In genomic region chr11:77965101-77966036, GRCm38 (mm10) we compare ENCODE assay signal across 8 mouse cellular contexts. TPM values are rescaled to one million over a fixed set of nuclear protein-coding genes. Genes with fewer than 3 reads are reported as not detected.
DNase-seq lines count a peak whose midpoint lies in the region; TF ChIP-seq lines count a peak whose summit lies in the region.

No protein-coding gene starts in this region.

- H3K4me3 ChIP-seq in cortical plate, adult 2 months (ENCODE audit: insufficient read depth, low read length), result no peak overlapping the region

- H3K27ac ChIP-seq in cortical plate, adult 2 months (ENCODE audit: insufficient read depth, low read length), result peak overlapping the region; percentile 61

- peaks cover 14% of the 10 kb centered on the region for H3K4me1 ChIP-seq in cortical plate, adult 2 months (ENCODE audit: control insufficient read depth, insufficient read depth, low read length)

- no peak for TF ChIP-seq POLR2A in cortical plate, adult 2 months (IDR thresholded peaks at IDR 0.05; ENCODE audit: extremely low read depth, insufficient read depth, low read length)

- intact Hi-C loops in left cerebral cortex, postnatal 25 days (cut with DNase I), result no loop called here

- TF ChIP-seq CTCF in cortical plate, adult 2 months (IDR thresholded peaks at IDR 0.05; ENCODE audit: extremely low read depth, insufficient read depth, low read length), result no peak

- DNase-seq in kidney, postnatal 10 days, result peak; percentile 44
- DNase-seq in kidney, adult 9 months, result no peak
- DNase-seq in heart, postnatal 4 days, result peak; percentile 63
- DNase-seq in left cerebral cortex, postnatal 25 days (ENCODE audit: low spot score in 2 of 2), result peak; percentile 85 to 95
- peak; percentile 72 for DNase-seq in right cerebral cortex, postnatal 14 days
- no peak for DNase-seq in thymus, postnatal 25 days
- no peak for DNase-seq in spleen, postnatal 10 days (ENCODE audit: low spot score in 2 of 2)

RNA-seq across cellular contexts. Expression of gene Phf12, which starts 17.2 kb away (rescaled TPM):
- 37.7 and 43.2 TPM in 2 replicates for polyA plus RNA-seq in cortical plate, adult 2 months (2012; rRNA removed)
- 10 to 100 TPM; 42.3 to 43.2 TPM for total RNA-seq in heart, postnatal 4 days (2021)
- total RNA-seq in left cerebral cortex, postnatal 25 days (2021), result 10 to 100 TPM; 50.5 to 51.4 TPM

RNA-seq across cellular contexts. Expression of gene Sez6, which starts 34.8 kb away (rescaled TPM):
- 97.4 and 109 TPM in 2 replicates for polyA plus RNA-seq in cortical plate, adult 2 months (2012; rRNA removed)
- under 1 TPM; 0.14 to 0.19 TPM for total RNA-seq in heart, postnatal 4 days (2021)
- total RNA-seq in left cerebral cortex, postnatal 25 days (2021), result 100 to 1,000 TPM; 145 to 168 TPM

Comparison
In these comparisons a context has a peak if more than half of its experiments do, and no peak if none do; other contexts are left out.
1. DNase-seq: peak in kidney, postnatal 10 days (single experiment), heart, postnatal 4 days (single experiment), left cerebral cortex, postnatal 25 days (2 of 2) and right cerebral cortex, postnatal 14 days (single experiment); none in kidney, adult 9 months (single experiment), thymus, postnatal 25 days (single experiment) and spleen, postnatal 10 days (0 of 2).
2. RNA of gene Sez6, which starts 34.8 kb away (total RNA-seq): 145 to 168 TPM in left cerebral cortex, postnatal 25 days; 0.14 to 0.19 TPM in heart, postnatal 4 days; every median in the first group is over 100 times any median in the second.